Mouse (Mus musculus): Measurements from ENCODE around the gene Zfp11. TPM values are rescaled to one million over a fixed set of nuclear protein-coding genes. Genes with fewer than 3 reads are reported as not detected.
"Not testable (repeated sequence)": the region's sequence is repeated elsewhere in the genome, so short reads cannot be mapped to it uniquely, and the experiment has no call there.

Zfp11 gene
- 5.7 and 7.1 TPM in 2 replicates for polyA plus RNA-seq (2015; fragmentation: Nextera tagmentation; extraction: Ambion mirVana)

GRCm38 (mm10) chr5:129670036-129670458, at the start of gene Zfp11:
Zfp11 (minus strand) TSS chr5:129670099.
- Histone ChIP-seq H3K27ac (replicated peaks) (peak within 1 kb of the TSS; percentile 74), H3K9me3 (no peaks in the 10 kb centered on the region), H3K36me3 (no peaks in the 10 kb centered on the region), H3K4me2 (peak within 1 kb of the TSS; percentile 93), H3K4me3 (peak within 1 kb of the TSS; percentile 87), H3K9ac (peak within 1 kb of the TSS; percentile 89), H3K27me3 (no peaks in the 10 kb centered on the region), H3K4me1 (replicated peaks) (peaks cover 12% of the 10 kb centered on the region)
- ATAC-seq (ENCODE audit: low FRiP score, low read depth): peak; percentile 92
- 1% methylated on average over 23 of the region's 23 CpGs for WGBS

- WGBS: 86% methylated on average over 9 of the region's 9 CpGs
- H3K27me3 ChIP-seq: no peaks in the 10 kb centered on the region
- no peak overlapping the region for H3K4me3 ChIP-seq
- ATAC-seq (ENCODE audit: low FRiP score, low read depth): no peak
- no peak overlapping the region for H3K9ac ChIP-seq
- H3K9me3 ChIP-seq: no peaks in the 10 kb centered on the region
- no peak overlapping the region for H3K4me2 ChIP-seq
- H3K27ac ChIP-seq (replicated peaks): no peak overlapping the region
- H3K36me3 ChIP-seq: peaks cover 23% of the 10 kb centered on the region
- H3K4me1 ChIP-seq (replicated peaks): peaks cover 11% of the 10 kb centered on the region
Measured at GRCm38 (mm10) chr5:129717016-129717415, 47.1 kb upstream of the Zfp11 start.

- H3K4me1 ChIP-seq (replicated peaks): peaks cover 11% of the 10 kb centered on the region
- H3K36me3 ChIP-seq: peaks cover 23% of the 10 kb centered on the region
- no peaks in the 10 kb centered on the region for H3K27me3 ChIP-seq
- peak; percentile 98 for ATAC-seq (ENCODE audit: low FRiP score, low read depth)
- H3K4me3 ChIP-seq: peak within 1 kb of the TSS; percentile 96
- H3K4me2 ChIP-seq: peak within 1 kb of the TSS; percentile 89
- H3K9me3 ChIP-seq: no peaks in the 10 kb centered on the region
- H3K27ac ChIP-seq (replicated peaks): peak within 1 kb of the TSS; percentile 75; the same call in 1 of the 2 replicates
- under 1% methylated on average over 33 of the region's 33 CpGs for WGBS
- peak within 1 kb of the TSS; percentile 82 for H3K9ac ChIP-seq
Measured at GRCm38 (mm10) chr5:129715326-129715861, 45.5 kb upstream of the Zfp11 start, which contains the start of gene Mrps17. Mrps17 (plus strand) TSS chr5:129715497.

GRCm38 (mm10) chr5:129708412-129708811, 38.5 kb upstream of the Zfp11 start, which contains the start of gene Sept14:
Sept14 (minus strand) TSS chr5:129708512.
- H3K27ac ChIP-seq (replicated peaks): no peak within 1 kb of the TSS
- H3K9ac ChIP-seq: no peak within 1 kb of the TSS
- no peak for ATAC-seq (ENCODE audit: low FRiP score, low read depth)
- no peaks in the 10 kb centered on the region for H3K4me1 ChIP-seq (replicated peaks)
- WGBS: 64% methylated on average over 2 of the region's 2 CpGs
- H3K9me3 ChIP-seq: no peaks in the 10 kb centered on the region
- H3K36me3 ChIP-seq: no peaks in the 10 kb centered on the region
- H3K4me3 ChIP-seq: no peak within 1 kb of the TSS
- H3K27me3 ChIP-seq: no peaks in the 10 kb centered on the region
- no peak within 1 kb of the TSS for H3K4me2 ChIP-seq

DNA sequence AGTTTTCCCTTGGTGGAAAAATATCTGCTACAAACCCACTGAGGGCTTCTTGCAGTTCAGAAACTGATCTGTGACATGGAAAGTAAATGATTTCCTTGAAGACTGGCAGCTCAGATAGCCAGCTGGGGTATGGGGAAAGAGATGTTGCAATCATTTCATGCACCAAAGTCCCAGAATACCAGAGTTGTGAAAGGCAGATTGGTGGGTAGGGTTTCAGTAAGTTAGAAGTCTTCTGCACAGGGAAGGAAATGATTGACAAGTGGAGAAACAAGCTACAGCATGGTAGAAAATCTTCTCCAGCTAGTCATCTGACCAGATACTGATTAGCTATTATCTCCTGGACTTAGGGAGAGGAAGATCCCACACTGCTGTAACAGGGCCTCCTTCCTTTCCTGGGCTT, 33.5 kb upstream of the Zfp11 start:
- Histone ChIP-seq H3K4me2 (no peak overlapping the region), H3K9ac (no peak overlapping the region), H3K36me3 (no peaks in the 10 kb centered on the region), H3K4me1 (replicated peaks) (no peaks in the 10 kb centered on the region), H3K9me3 (no peaks in the 10 kb centered on the region), H3K27me3 (0 out of 2 replicates have a peak, but pooled peaks cover 4% of the 10 kb centered on the region), H3K27ac (replicated peaks) (no peak overlapping the region), H3K4me3 (no peak overlapping the region)
- ATAC-seq (ENCODE audit: low FRiP score, low read depth): no peak

- WGBS: 79% methylated on average over 1 of the region's 1 CpGs
- no peak overlapping the region for H3K4me2 ChIP-seq
- no peaks in the 10 kb centered on the region for H3K4me1 ChIP-seq (replicated peaks)
- H3K4me3 ChIP-seq: no peak overlapping the region
- H3K36me3 ChIP-seq: no peaks in the 10 kb centered on the region
- H3K9ac ChIP-seq: no peak overlapping the region
- H3K27ac ChIP-seq (replicated peaks): no peak overlapping the region
- H3K9me3 ChIP-seq: no peaks in the 10 kb centered on the region
- no peak for ATAC-seq (ENCODE audit: low FRiP score, low read depth)
- H3K27me3 ChIP-seq: 0 out of 2 replicates have a peak, but pooled peaks cover 6% of the 10 kb centered on the region
Measured at GRCm38 (mm10) chr5:129701706-129702105, 31.8 kb upstream of the Zfp11 start.

DNA sequence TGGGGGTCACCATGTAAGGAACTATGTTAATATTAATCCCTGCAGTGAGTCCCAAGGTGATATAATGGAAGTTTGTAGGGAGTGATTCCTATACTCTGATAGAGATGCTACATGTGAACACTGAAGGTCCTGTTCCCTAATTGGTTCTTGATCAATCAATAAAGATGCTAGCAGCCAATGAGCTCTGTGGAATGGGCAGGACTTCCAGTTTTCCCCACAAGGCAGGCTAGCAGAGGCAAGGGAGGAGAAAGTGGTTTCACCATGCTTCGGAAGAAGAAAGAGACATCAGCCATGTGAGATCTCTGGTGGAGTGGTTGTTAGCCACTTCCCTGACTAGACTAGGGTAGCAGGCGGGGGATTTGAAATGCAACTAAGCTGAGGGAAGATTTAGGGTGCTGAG, 30.6 kb upstream of the Zfp11 start:
- 0 out of 2 replicates have a peak, but pooled peaks cover 8% of the 10 kb centered on the region for H3K27me3 ChIP-seq
- no peak overlapping the region for H3K27ac ChIP-seq (replicated peaks)
- H3K4me2 ChIP-seq: no peak overlapping the region
- no peaks in the 10 kb centered on the region for H3K4me1 ChIP-seq (replicated peaks)
- no peak for ATAC-seq (ENCODE audit: low FRiP score, low read depth)
- no peak overlapping the region for H3K9ac ChIP-seq
- H3K4me3 ChIP-seq: no peak overlapping the region
- H3K36me3 ChIP-seq: no peaks in the 10 kb centered on the region
- no peaks in the 10 kb centered on the region for H3K9me3 ChIP-seq
- 40% methylated on average over 2 of the region's 2 CpGs for WGBS

- no peaks in the 10 kb centered on the region for H3K27me3 ChIP-seq
- H3K27ac ChIP-seq (replicated peaks): no peak overlapping the region
- no peaks in the 10 kb centered on the region for H3K9me3 ChIP-seq
- H3K4me3 ChIP-seq: no peak overlapping the region
- no peaks in the 10 kb centered on the region for H3K4me1 ChIP-seq (replicated peaks)
- WGBS: 87% methylated on average over 3 of the region's 3 CpGs
- H3K4me2 ChIP-seq: no peak overlapping the region
- ATAC-seq (ENCODE audit: low FRiP score, low read depth): no peak
- H3K9ac ChIP-seq: no peak overlapping the region
- H3K36me3 ChIP-seq: no peaks in the 10 kb centered on the region
Measured at GRCm38 (mm10) chr5:129690528-129690927, 20.6 kb upstream of the Zfp11 start.

- Histone ChIP-seq H3K27ac (replicated peaks) (no peak overlapping the region), H3K36me3 (no peaks in the 10 kb centered on the region), H3K27me3 (no peaks in the 10 kb centered on the region), H3K4me3 (no peak overlapping the region), H3K4me2 (no peak overlapping the region), H3K9ac (no peak overlapping the region), H3K4me1 (replicated peaks) (no peaks in the 10 kb centered on the region), H3K9me3 (no peaks in the 10 kb centered on the region)
- 89% methylated on average over 7 of the region's 7 CpGs for WGBS
- no peak for ATAC-seq (ENCODE audit: low FRiP score, low read depth)
Measured at GRCm38 (mm10) chr5:129687621-129688020, 17.7 kb upstream of the Zfp11 start.

DNA sequence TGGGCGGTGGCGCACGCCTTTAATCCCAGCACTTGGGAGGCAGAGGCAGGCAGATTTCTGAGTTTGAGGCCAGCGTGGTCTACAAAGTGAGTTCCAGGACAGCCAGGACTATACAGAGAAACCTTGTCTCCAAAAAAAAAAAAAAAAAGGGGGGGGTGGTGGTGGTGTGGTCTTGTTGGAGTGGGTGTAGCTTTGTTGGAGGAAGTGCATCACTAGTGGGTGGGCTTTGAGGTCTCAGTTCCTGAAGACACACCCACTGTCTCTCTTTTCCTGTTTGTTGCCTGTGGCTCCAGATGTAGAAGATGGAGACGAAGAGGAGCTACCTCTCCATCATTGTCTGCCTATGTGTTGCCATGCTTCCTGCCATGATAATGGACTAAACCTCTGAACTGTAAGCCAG, 15.2 kb upstream of the Zfp11 start:
- not testable (repeated sequence) for H3K9me3 ChIP-seq; H3K36me3 ChIP-seq; H3K9ac ChIP-seq; H3K4me3 ChIP-seq; ATAC-seq (ENCODE audit: low FRiP score, low read depth); H3K27ac ChIP-seq (replicated peaks); H3K4me2 ChIP-seq; H3K4me1 ChIP-seq (replicated peaks); H3K27me3 ChIP-seq
- WGBS: 85% methylated on average over 5 of the region's 5 CpGs

DNA sequence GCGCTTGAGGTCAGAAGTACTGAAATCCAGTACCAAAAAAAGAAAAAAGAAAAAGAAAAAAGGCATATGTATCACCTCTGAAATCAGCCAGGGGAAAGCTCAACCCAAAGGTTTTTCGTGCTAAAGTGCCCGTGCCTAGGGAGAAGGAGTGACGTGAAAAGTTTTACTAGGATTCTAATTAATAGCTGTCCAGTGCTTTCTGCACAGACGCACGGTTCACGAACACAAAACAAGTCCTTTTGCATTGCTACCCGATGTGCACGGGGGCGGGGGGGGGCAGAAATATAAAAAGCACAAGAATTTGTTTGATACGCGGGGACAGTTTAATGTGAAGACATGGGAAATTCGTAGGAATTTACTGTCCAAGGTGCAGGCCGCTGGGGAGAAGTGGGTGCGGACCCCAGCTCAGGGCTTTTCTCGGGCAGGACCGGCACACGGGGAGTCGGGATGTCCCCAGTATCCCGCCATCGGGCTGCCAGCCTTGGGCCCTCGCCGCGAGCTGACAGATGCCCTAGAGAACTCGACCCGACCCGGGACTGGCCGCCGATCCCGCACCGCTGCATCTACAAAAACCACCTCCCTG, 355 bp downstream of the Zfp11 start:
- Histone ChIP-seq H3K36me3 (no peaks in the 10 kb centered on the region), H3K27me3 (no peaks in the 10 kb centered on the region), H3K9me3 (no peaks in the 10 kb centered on the region), H3K9ac (peak overlapping the region; percentile 89), H3K4me2 (peak overlapping the region; percentile 93), H3K4me1 (replicated peaks) (peaks cover 12% of the 10 kb centered on the region), H3K27ac (replicated peaks) (peak overlapping the region; percentile 74), H3K4me3 (peak overlapping the region; percentile 87)
- ATAC-seq (ENCODE audit: low FRiP score, low read depth): peak; percentile 73; the same call in 1 of the 2 replicates
- WGBS: under 1% methylated on average over 31 of the region's 31 CpGs

DNA sequence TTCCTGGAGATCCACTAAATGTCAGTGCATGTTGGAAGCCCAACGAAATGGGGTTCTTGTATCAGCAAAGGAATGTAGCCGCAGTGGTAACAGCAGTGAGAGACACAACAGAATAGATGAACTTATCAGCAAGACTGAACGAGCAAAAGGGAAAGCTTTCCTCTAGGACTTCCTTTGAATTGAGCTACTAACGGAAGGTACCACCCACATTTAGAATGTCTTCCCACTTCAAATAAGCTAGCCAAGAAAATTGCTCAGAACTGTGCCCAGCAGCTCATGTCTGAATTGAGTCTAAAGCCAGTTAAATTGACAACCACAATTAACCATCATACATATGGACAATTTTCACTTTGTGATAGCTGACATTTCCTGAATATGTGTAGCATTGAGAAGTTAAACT, 2.0 kb downstream of the Zfp11 start:
- H3K9ac ChIP-seq: no peak overlapping the region
- 88% methylated on average over 4 of the region's 4 CpGs for WGBS
- ATAC-seq (ENCODE audit: low FRiP score, low read depth): no peak

More for the DNA sequence above, 2.0 kb downstream of the Zfp11 start:
- Histone ChIP-seq H3K9me3 (no peaks in the 10 kb centered on the region), H3K27ac (replicated peaks) (no peak overlapping the region), H3K4me3 (no peak overlapping the region), H3K36me3 (no peaks in the 10 kb centered on the region), H3K27me3 (no peaks in the 10 kb centered on the region), H3K4me1 (replicated peaks) (peaks cover 12% of the 10 kb centered on the region), H3K4me2 (no peak overlapping the region)

All from hindbrain, embryonic 15.5 days (tissue).